Mouse (Mus musculus): Measurements from ENCODE around the gene Adcy4.

Adcy4 gene

GRCm38 (mm10) chr14:55758363-55758784 lies 25.5 kb downstream of the Adcy4 start, which contains the start of gene Cideb:
Gene Cideb, minus strand, starts transcription at chr14:55758458.
- peak; percentile 83 for DNase-seq (ENCODE audit: low spot score)

GRCm38 (mm10) chr14:55757566-55757965 lies 26.3 kb downstream of the Adcy4 start:
- no peak for DNase-seq (ENCODE audit: low spot score)

DNA sequence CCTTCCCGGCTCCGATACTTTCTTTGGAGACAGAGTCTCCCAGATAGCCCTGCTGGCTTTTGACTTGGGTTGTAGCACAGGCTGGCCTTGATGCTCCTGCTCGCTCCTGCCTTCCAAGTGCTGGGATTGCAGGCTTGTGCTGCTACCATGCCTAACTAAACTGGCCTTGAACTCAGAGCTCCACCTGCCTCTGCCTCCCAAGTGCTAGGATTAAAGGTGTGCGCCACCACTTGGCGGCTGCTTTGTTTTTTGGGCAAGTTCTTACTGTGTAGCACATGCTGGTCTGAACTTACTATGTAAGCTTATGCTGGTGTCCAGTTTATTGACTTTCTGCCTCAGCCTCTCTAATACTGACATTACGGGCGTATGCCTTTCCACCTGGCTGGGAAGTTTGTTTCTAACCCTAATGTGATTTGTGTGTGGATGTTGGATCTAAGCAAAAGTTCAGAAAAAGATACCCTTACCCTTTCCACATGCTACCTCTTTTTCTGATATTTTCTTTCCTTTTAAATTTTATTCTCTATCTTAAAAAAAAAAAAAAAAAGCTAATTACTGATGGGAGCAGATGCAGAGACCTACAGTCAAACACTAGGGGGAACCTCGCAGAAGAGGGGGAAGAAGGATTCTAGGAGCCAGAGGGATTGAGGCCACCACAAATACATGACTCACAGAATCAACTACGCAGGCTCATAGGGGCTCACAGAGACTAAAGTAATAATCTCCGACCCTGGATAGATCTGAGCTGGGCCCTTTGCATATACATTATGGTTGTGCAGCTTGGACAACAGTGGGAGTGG lies 36.6 kb downstream of the Adcy4 start:
- DNase-seq (ENCODE audit: low spot score): no peak

GRCm38 (mm10) chr14:55745861-55746237 lies 38.0 kb downstream of the Adcy4 start:
- DNase-seq (ENCODE audit: low spot score): no peak

- peak; percentile 84 for DNase-seq (ENCODE audit: low spot score)
These were observed 38.6 kb downstream of the Adcy4 start, which contains the start of the genes Dhrs1 and Nop9 for GRCm38 (mm10) chr14:55745180-55745860. Gene Dhrs1, minus strand, starts transcription at chr14:55745690. Gene Nop9, plus strand, starts transcription at chr14:55745693.

DNA sequence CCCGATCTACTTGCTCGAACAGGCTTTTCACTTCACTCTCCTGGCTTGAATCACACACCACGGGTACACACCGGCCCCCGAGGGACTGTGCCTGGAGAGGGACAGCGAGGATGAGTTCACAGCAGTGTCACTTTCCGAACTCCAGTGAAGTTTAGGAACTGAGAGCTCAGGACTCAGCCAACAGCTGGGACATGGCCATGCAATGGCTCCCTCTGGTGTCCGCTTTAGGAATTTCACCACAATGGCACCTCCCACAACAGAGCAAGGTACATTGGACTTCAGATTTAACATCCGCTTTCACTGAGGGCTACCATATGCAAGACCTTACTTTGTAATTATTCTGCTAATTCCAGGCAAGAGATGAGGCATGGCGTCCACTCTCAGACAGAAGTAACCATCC lies 40.2 kb downstream of the Adcy4 start:
- peak; percentile 95 for DNase-seq (ENCODE audit: low spot score)

DNA sequence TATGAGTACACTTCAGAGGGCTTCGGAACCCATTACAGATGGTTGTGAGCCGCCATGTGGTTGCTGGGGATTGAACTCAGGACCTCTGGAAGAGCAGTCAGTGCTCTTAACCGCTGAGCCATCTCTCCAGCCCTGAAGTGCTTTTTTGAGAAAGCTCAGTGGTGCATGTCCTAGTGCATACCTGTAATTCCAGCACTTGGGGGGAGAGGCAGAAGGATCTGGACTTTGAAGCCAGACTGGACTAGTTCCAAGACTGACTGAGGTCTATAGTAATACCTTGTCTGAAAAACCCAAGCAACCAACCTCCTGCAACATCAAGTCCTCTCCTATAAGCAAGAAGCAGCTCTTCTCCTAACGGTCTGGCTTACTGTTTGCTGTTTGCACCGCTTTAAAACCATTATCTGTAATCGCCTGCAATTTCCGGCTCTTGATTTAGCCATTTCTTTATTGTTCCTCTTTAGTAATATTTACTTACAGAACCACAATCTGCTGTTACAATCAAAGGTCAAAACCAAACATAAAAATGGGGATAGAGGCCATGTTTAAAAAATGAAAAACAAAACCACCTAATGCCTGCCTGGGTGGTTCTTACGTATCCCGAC lies 46.7 kb downstream of the Adcy4 start:
- no peak for DNase-seq (ENCODE audit: low spot score)

DNA sequence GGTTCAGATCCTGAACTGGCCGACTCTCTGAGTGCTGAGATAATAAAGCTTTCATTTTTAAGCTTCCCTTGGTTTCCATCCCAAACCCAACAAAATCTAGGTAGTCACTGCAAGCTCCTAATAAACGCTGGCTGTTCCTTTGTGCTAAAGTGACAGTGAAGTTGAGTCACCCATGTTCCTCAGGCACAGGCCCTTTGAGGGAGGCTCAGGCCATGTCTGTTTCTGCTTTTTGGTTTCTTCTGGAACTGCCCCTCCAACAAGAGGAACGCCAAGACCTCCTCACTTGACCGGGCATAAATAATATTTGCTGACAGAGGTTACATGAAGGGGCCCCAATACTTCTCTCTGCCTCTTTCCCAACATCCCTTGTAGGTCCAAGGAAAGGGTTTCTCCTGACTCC lies 48.1 kb downstream of the Adcy4 start:
- DNase-seq (ENCODE audit: low spot score): no peak

GRCm38 (mm10) chr14:55735334-55735733 lies 48.6 kb downstream of the Adcy4 start:
- no peak for DNase-seq (ENCODE audit: low spot score)

DNA sequence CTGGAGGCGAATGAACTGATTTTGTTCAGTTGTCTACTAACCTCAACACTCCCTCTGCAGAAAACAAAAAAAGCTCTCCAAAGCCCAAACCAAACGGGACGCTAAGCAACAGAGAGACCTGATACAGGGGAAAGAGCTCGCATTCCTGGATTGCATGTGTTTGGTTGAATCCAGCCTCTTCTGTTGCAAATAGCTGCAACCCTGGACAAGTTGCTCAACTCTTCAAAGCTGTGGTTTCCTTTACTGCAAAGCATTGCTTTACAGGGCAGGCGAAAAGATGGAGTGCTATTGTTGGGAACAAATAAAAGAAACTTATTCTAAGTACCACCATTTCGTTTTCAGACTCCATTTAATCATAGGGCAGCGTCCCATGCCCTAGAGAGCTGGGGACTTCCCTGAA lies 49.0 kb downstream of the Adcy4 start:
- DNase-seq (ENCODE audit: low spot score): no peak

- DNase-seq (ENCODE audit: low spot score): no peak
These were observed 50.0 kb downstream of the Adcy4 start for GRCm38 (mm10) chr14:55733889-55734288.

GRCm38 (mm10) chr14:55730531-55731032 lies 53.3 kb downstream of the Adcy4 start:
- no peak for DNase-seq (ENCODE audit: low spot score)

- no peak for DNase-seq (ENCODE audit: low spot score)
These were observed 53.8 kb downstream of the Adcy4 start for GRCm38 (mm10) chr14:55730116-55730515.

DNA sequence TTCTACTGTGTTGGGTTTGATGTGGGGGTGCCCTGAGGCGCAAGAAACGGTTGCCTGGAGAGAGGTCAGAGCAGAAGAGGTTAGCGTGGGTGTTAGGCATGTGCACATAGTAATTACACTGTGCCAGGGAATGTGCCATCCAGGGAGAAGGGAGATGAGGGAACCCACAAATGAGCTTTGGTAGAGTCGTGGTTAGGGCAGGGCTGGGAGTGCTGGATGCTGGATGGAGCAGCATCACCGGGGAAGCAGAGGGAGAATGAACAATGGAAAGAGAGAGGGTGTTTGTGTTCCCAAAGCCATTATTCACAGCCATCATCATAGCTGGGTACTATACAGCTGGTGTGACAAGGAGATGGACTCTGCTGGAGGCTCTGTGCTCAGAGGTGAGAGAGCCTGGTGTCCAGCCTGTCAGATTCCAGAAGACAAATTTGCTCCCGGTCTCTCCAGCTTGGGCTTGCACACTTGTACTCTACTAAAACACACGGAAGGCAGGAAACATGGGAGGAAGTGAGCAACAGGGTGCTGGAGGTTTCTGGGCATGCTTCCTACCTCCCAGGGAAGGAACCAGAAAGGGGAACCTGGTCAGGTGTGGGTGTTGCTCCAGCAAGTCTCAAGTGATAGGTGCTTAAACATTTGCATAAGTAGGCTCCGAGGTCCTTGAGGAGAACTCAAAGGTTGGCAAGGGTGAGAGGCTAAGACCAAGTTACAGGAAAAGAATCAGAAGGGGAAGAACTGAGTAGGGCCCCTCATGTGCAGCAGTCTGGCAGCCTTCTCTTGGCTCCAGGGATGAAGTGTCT lies 55.8 kb downstream of the Adcy4 start:
- no peak for DNase-seq (ENCODE audit: low spot score)

DNA sequence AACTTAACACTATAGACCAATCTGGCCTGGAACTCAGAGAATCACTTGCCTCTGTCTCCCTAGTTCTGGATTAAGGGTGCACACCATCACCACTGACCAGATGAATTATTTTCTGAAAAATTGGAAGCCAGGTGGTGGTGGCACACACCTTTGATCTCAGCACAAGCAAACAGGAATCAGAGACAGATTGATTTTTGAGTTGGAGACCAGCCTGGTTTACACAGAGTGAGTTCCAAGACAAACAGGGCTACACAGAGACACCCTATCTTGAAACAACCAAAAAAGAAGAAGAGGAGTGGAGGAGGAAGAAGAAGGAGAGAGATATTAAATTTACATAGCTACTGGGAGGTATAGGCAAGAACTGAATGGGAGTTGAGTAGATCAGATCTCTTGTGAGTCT lies 57.6 kb downstream of the Adcy4 start:
- DNase-seq (ENCODE audit: low spot score): no peak

GRCm38 (mm10) chr14:55724411-55724871 lies 59.5 kb downstream of the Adcy4 start:
- DNase-seq (ENCODE audit: low spot score): no peak

GRCm38 (mm10) chr14:55723433-55723832 lies 60.5 kb downstream of the Adcy4 start:
- no peak for DNase-seq (ENCODE audit: low spot score)

- no peak for DNase-seq (ENCODE audit: low spot score)
These were observed 61.4 kb downstream of the Adcy4 start for GRCm38 (mm10) chr14:55722438-55722945.

DNA sequence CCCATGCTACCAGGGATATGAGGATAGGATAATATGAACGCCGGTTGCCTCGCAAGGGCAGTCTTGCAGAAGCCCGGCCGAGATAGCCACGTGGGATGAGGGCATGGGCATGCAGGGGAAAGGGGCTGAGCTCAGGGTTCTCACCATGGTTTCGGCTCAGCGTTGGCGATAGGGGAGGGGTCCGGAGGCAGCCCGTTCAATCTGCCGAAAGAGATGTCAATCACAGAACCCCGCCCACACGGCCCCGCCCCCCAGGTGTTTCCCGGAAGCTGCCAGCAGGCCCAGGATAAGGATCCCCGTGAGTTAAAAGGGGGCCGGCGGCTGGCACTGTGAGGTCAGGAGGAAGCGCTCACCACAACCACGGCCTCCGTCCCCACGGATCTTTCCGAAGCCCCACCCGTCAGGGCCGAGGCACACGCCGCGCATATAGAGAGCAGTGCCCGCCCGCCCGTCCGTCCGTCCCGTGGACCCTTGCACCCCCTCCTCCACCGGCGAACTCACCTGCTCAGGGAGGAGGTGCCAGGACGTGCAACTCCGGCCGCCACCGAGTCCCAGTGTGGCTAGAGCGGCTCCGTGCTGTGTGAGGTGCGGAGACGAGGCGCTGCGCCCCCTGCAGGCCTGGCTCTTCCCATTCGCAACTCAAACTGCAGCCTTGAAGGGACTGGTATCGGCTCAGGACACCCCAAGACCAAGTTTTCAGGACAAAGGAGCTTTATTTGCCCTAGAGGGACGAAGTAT lies 62.0 kb downstream of the Adcy4 start, which contains the start of gene Rabggta:
Gene Rabggta, minus strand, starts transcription at position 564 of the 738 bp plus-strand sequence.
- peak; percentile 96 for DNase-seq (ENCODE audit: low spot score)

GRCm38 (mm10) chr14:55721076-55721475 lies 62.8 kb downstream of the Adcy4 start:
- DNase-seq (ENCODE audit: low spot score): no peak

DNA sequence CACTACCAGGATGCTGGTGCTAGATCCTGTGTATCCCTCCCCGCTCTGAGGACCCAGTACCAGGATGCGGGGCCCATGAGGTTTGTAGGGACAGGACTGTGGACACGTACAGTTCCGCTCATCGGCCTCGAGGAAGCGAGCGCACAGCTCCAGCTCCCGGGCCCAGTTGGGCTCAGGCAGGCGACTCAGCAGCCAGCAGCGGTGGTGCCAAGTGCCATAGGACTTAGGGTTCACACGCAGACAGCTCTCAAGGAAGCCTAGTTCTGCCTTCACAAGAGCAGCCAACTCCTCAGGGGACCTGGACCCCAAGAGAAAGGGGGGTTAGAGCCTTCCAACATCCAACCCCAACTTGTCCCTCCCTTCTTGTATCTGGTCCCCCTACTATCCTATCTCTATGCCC lies 63.2 kb downstream of the Adcy4 start:
- DNase-seq (ENCODE audit: low spot score): no peak
